Mouse (Mus musculus) Patski (cell line): ENCODE measurements around the gene Mrgpra6. TPM values are rescaled to one million over a fixed set of nuclear protein-coding genes. Genes with fewer than 3 reads are reported as not detected.

ENCODE experiments used
- ATAC-seq: fragments of 100-300 bp; one replicate; pipeline ENCODE4 v1.8.0; 2021
- CTCF ChIA-PET: fragments of 350-600 bp; sonication (Branson Sonifier 250); formaldehyde crosslinking; loops from one replicate; lab custom pipeline; 2022; ENCODE audit warnings: inconsistent platforms; lab: Charles Lee
- POLR2A ChIA-PET: fragments of 350-600 bp; sonication (Branson Sonifier 250); formaldehyde crosslinking; loops from one replicate; lab custom pipeline; 2022; ENCODE audit warnings: antibody characterized with exemption, inconsistent platforms; lab: Charles Lee
- DNase-seq: peaks from one replicate; pipeline ENCODE4 v3.0.0-alpha.2; 2011; ENCODE audit warnings: low read depth, low spot score
- H3K27me3 ChIP-seq: fragments of 371-371 bp; one replicate; pipeline ENCODE4 v1.5.1; 2021
- CTCF ChIP-seq: fragments of 100-300 bp; IDR thresholded peaks from one replicate; pipeline ENCODE4 v1.5.1; 2021
- in situ Hi-C: fragments of 300-500 bp; cut with MboI; formaldehyde crosslinking; loops from 3 replicates; pipeline ENCODE4 v1.11.1; 2018; ENCODE audit warnings: low pct_unique_long_range_greater_than_20kb, mixed read lengths
- polyA plus RNA-seq: library from polyadenylated mRNA; unstranded; gene quantifications from one replicate; pipeline ENCODE4 v1.2.3, GENCODE M21; 2021

Mrgpra6 gene
- polyA plus RNA-seq, 1 experiment from 2014 or later: 0.05 TPM

GRCm38 (mm10) chr7:47150420-47151061 is 54.2 kb downstream of the Mrgpra6 start:
- peaks cover 4% of the 10 kb centered on the region for H3K27me3 ChIP-seq
- ChIA-PET CTCF (interaction anchor here (0.8 to 1.8 kb wide), 8 partner anchors 9 to 132 kb away, joined by 3 to 8 read pairs (median 4); no protein-coding TSS in a partner anchor), POLR2A (no interaction called here)
- DNase-seq: no peak
- in situ Hi-C loops: no loop called here
- ATAC-seq: no peak
- peak; percentile 73 for TF ChIP-seq CTCF

GRCm38 (mm10) chr7:47148298-47148697 is 56.4 kb downstream of the Mrgpra6 start:
- DNase-seq (no peak), ATAC-seq (no peak)
- no peak for TF ChIP-seq CTCF
- POLR2A ChIA-PET: interaction anchor here (0.6 kb wide), 1 partner anchor 23 kb away, joined by 3 read pairs; no protein-coding TSS in a partner anchor
- H3K27me3 ChIP-seq: peaks cover 2% of the 10 kb centered on the region
- in situ Hi-C loops: loop anchor here (5.0 kb wide), 3 partner anchors 66 to 186 kb away; no protein-coding TSS in a partner anchor
- CTCF ChIA-PET: interaction anchor here (0.8 to 2.1 kb wide), 2 partner anchors 14 to 126 kb away, joined by 4 to 8 read pairs; no protein-coding TSS in a partner anchor

GRCm38 (mm10) chr7:47146034-47146812 is 58.5 kb downstream of the Mrgpra6 start:
- DNase-seq (no peak), ATAC-seq (no peak)
- ChIA-PET POLR2A (no interaction called here), CTCF (interaction anchor here (0.7 to 2.4 kb wide), 6 partner anchors 11 to 123 kb away, joined by 3 to 6 read pairs (median 3); partner anchors contain the start of gene Ptpn5)
- in situ Hi-C loops: loop anchor here (5.0 kb wide), 3 partner anchors 64 to 184 kb away; no protein-coding TSS in a partner anchor
- TF ChIP-seq CTCF: peak; percentile 77
- no peaks in the 10 kb centered on the region for H3K27me3 ChIP-seq

GRCm38 (mm10) chr7:47144299-47144698 is 60.4 kb downstream of the Mrgpra6 start:
- in situ Hi-C loops: no loop called here
- ATAC-seq: no peak
- H3K27me3 ChIP-seq: no peaks in the 10 kb centered on the region
- CTCF ChIA-PET: interaction anchor here (1.7 kb wide), 1 partner anchor 121 kb away, joined by 6 read pairs; no protein-coding TSS in a partner anchor
- TF ChIP-seq CTCF: no peak
- no peak for DNase-seq
- POLR2A ChIA-PET: no interaction called here

GRCm38 (mm10) chr7:47139823-47140325 is 64.8 kb downstream of the Mrgpra6 start:
- CTCF ChIA-PET: no interaction called here
- no peak for TF ChIP-seq CTCF
- DNase-seq (no peak), ATAC-seq (no peak)
- no peaks in the 10 kb centered on the region for H3K27me3 ChIP-seq
- POLR2A ChIA-PET: no interaction called here
- in situ Hi-C loops: no loop called here

Other genes with a start within 250 kb of the Mrgpra6 start
- 14.3 TPM for gene Uevld, start 246.4 kb downstream of the Mrgpra6 start, polyA plus RNA-seq
- not detected for gene Gm9999, start 221.3 kb downstream of the Mrgpra6 start, polyA plus RNA-seq
- 19.6 TPM for gene Spty2d1, start 196.5 kb downstream of the Mrgpra6 start, polyA plus RNA-seq
- 87.7 TPM for gene Tmem86a, start 154.3 kb downstream of the Mrgpra6 start, polyA plus RNA-seq
- 0.18 TPM for gene Ptpn5, start 71.2 kb downstream of the Mrgpra6 start, polyA plus RNA-seq
- not detected for gene Mrgpra9, start 47.9 kb upstream of the Mrgpra6 start, polyA plus RNA-seq
- not detected for gene Mrgpra1, start 149.3 kb upstream of the Mrgpra6 start, polyA plus RNA-seq
- gene Mrgpra2a, start 247.2 kb upstream of the Mrgpra6 start, polyA plus RNA-seq: not detected